Mouse (Mus musculus) brain, adult 10 weeks (tissue): ENCODE results near the gene Nxnl2. TPM values are rescaled to one million over a fixed set of nuclear protein-coding genes. Genes with fewer than 3 reads are reported as not detected.

Experiments used
- polyA plus RNA-seq: library from polyadenylated mRNA; stranded (reverse); fragments of 350-450 nt; fragmentation: Illumina TruSeq; extraction: RNeasy Lipid Tissue Mini Kit (QIAGEN cat#74804); gene quantifications from one replicate; pipeline ENCODE4 v1.2.3, GENCODE M21; 2015; ENCODE audit warnings: low read depth, low replicate concordance

Gene Nxnl2
- polyA plus RNA-seq, result not detected

DNA sequence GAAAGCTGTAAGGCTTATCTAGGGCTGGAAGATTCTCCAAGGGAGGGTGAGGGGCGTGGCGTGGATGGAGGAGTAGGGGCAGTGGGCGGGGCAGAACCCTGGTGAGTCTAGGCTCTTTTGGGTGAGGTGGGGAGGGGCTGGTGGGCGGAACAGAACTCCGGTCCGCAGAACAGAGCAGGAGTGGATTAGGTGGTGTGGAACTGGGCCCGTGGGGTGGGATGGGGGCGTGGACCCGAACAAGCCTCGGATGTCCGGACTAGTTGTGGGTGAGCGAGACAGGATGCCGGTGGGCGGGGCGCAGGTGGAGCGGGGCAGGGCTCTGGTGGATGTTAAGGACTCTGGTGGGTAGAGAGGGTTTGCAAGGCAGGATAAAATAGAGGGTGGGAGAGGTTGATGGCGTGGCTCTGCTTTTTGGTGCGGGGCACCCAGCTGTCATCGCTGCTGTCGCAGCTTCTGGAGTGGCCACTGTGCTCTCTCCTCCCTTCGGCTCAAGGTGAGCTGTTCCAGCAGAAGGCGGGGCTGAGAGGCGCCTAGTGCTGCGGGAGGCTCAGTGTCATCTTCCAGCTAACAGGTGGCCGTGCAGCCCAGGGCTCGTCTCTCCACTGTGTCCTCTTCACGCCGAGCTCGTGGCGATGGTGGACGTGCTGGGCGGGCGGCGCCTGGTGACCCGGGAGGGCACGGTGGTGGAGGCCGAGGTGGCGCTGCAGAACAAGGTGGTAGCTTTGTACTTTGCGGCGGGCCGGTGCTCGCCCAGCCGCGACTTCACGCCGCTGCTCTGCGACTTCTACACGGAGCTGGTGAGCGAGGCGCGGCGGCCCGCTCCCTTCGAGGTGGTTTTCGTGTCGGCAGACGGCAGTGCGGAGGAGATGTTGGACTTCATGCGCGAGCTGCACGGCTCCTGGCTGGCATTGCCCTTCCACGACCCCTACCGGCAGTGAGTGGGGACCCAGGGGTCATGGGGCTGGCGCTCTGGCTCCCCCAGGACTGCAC, at the start of gene Nxnl2:
Gene Nxnl2, plus strand, starts transcription at position 332 of the 990 bp plus-strand sequence.

Other genes with a start within 250 kb of the Nxnl2 start
- 129 TPM for gene Spin1, start 70.1 kb upstream of the Nxnl2 start, polyA plus RNA-seq
- gene S1pr3, start 237.6 kb downstream of the Nxnl2 start, polyA plus RNA-seq, result 4.5 TPM